Mouse (Mus musculus) left cerebral cortex, postnatal 10 days (tissue): ENCODE data around the gene Rbm44. TPM values are rescaled to one million over a fixed set of nuclear protein-coding genes. Genes with fewer than 3 reads are reported as not detected.

Experiments used
- total RNA-seq, 2 experiments: library from RNA; stranded (reverse); gene quantifications; 2 replicates each; pipeline ENCODE4 v1.2.3; 2021

Rbm44 gene
- total RNA-seq, 2 experiments from 2014 or later = 0.24 to 0.36 TPM

Other genes starting within 250 kb of the Rbm44 start
- gene Mlph, start 230.0 kb upstream of the Rbm44 start, total RNA-seq = under 1 TPM; 0.63 to 0.88 TPM
- gene Prlh, start 192.0 kb upstream of the Rbm44 start, total RNA-seq = not detected
- under 1 TPM in 1 of 2 experiments, not detected in 1; 0.21 TPM for gene Rab17, start 175.4 kb upstream of the Rbm44 start, total RNA-seq
- gene Lrrfip1, start 146.4 kb upstream of the Rbm44 start, total RNA-seq = 10 to 100 TPM; 71.3 to 79.0 TPM
- 10 to 100 TPM; 33.9 to 37.5 TPM for gene Ramp1, start 34.7 kb downstream of the Rbm44 start, total RNA-seq
- gene Ube2f, start 105.2 kb downstream of the Rbm44 start, total RNA-seq = 10 to 100 TPM; 47.5 to 50.0 TPM
- 10 to 100 TPM; 10.4 to 10.5 TPM for gene Scly, start 153.2 kb downstream of the Rbm44 start, total RNA-seq
- under 1 TPM; 0.13 to 0.14 TPM for gene Espnl, start 177.0 kb downstream of the Rbm44 start, total RNA-seq
- gene Klhl30, start 205.9 kb downstream of the Rbm44 start, total RNA-seq = not detected
- gene Erfe, start 221.3 kb downstream of the Rbm44 start, total RNA-seq = under 1 TPM; 0.39 to 0.41 TPM